Mouse (Mus musculus): ENCODE results near the gene Sft2d2.

GRCm38 (mm10) chr1:165201445-165202012 is 7.3 kb upstream of the Sft2d2 start:
- TF ChIP-seq POLR2A (IDR thresholded peaks at IDR 0.05; ENCODE audit: insufficient read length, low read depth) (no peak), E2F4 (IDR thresholded peaks at IDR 0.05; ENCODE audit: insufficient read depth) (no peak), MYOG (IDR thresholded peaks at IDR 0.05; ENCODE audit: control insufficient read depth in 1 of 3, insufficient read depth in 1 of 3, insufficient read length in 2 of 3, low read depth in 2 of 3) (no peak), POLR2AphosphoS2 (IDR thresholded peaks at IDR 0.05; ENCODE audit: insufficient read length, low read depth) (no peak), TCF12 (IDR thresholded peaks at IDR 0.05; ENCODE audit: insufficient read depth, poor library complexity, severe bottlenecking) (no peak), MYOD1 (IDR thresholded peaks at IDR 0.05; ENCODE audit: control insufficient read depth in 1 of 3, insufficient read length in 2 of 3, low read depth in 2 of 3) (no peak), USF1 (IDR thresholded peaks at IDR 0.05; ENCODE audit: low read depth) (no peak)

Measured in myocyte (in vitro differentiated cells).